Mouse (Mus musculus): ENCODE measurements around the gene Hist1h2br. TPM values are rescaled to one million over a fixed set of nuclear protein-coding genes. Genes with fewer than 3 reads are reported as not detected.

The Hist1h2br gene
- polyA plus RNA-seq, 1 experiment from 2014 or later, result 17.6 TPM

Small RNA genes within 50 kb of the gene (microRNA-seq; reads per million reads assigned to microRNA genes)
- not detected for gene Gm19658
- gene Gm44346, result not detected
- not detected for gene Gm44466

Other genes starting within 250 kb of the Hist1h2br start
- gene Olfr1362, start 219.7 kb upstream of the Hist1h2br start, polyA plus RNA-seq (2016; fragmentation: Nextera tagmentation; extraction: Ambion mirVana), result not detected in 2 replicates
- not detected in 2 replicates for gene Olfr11, start 191.2 kb upstream of the Hist1h2br start, polyA plus RNA-seq (2016; fragmentation: Nextera tagmentation; extraction: Ambion mirVana)
- not detected in 2 replicates for gene Olfr1361, start 170.4 kb upstream of the Hist1h2br start, polyA plus RNA-seq (2016; fragmentation: Nextera tagmentation; extraction: Ambion mirVana)
- gene Olfr1360, start 156.3 kb upstream of the Hist1h2br start, polyA plus RNA-seq (2016; fragmentation: Nextera tagmentation; extraction: Ambion mirVana), result not detected in 2 replicates
- gene Olfr1359, start 135.6 kb upstream of the Hist1h2br start, polyA plus RNA-seq (2016; fragmentation: Nextera tagmentation; extraction: Ambion mirVana), result not detected in 2 replicates
- 2.2 and 3.1 TPM in 2 replicates for gene Hist1h2bl, start 117.6 kb upstream of the Hist1h2br start, polyA plus RNA-seq (2016; fragmentation: Nextera tagmentation; extraction: Ambion mirVana)
- 21.4 and 30.7 TPM in 2 replicates for gene Hist1h2ai, start 117.3 kb upstream of the Hist1h2br start, polyA plus RNA-seq (2016; fragmentation: Nextera tagmentation; extraction: Ambion mirVana)
- 6.0 and 10.1 TPM in 2 replicates for gene Hist1h3h, start 116.1 kb upstream of the Hist1h2br start, polyA plus RNA-seq (2016; fragmentation: Nextera tagmentation; extraction: Ambion mirVana)
- gene Hist1h2bm, start 111.7 kb upstream of the Hist1h2br start, polyA plus RNA-seq (2016; fragmentation: Nextera tagmentation; extraction: Ambion mirVana), result 5.8 TPM in 2 replicates
- 0.97 and 1.4 TPM in 2 replicates for gene Hist1h4j, start 98.7 kb upstream of the Hist1h2br start, polyA plus RNA-seq (2016; fragmentation: Nextera tagmentation; extraction: Ambion mirVana)
- 2.9 and 3.5 TPM in 2 replicates for gene Hist1h4k, start 83.2 kb upstream of the Hist1h2br start, polyA plus RNA-seq (2016; fragmentation: Nextera tagmentation; extraction: Ambion mirVana)
- 26.9 and 43.2 TPM in 2 replicates for gene Hist1h2ak, start 79.9 kb upstream of the Hist1h2br start, polyA plus RNA-seq (2016; fragmentation: Nextera tagmentation; extraction: Ambion mirVana)
- gene Hist1h2bn, start 79.6 kb upstream of the Hist1h2br start, polyA plus RNA-seq (2016; fragmentation: Nextera tagmentation; extraction: Ambion mirVana), result 3.9 and 6.3 TPM in 2 replicates
- gene Hist1h1b, start 53.1 kb upstream of the Hist1h2br start, polyA plus RNA-seq (2016; fragmentation: Nextera tagmentation; extraction: Ambion mirVana), result 30.4 and 37.6 TPM in 2 replicates
- gene Hist1h3i, start 50.4 kb upstream of the Hist1h2br start, polyA plus RNA-seq (2016; fragmentation: Nextera tagmentation; extraction: Ambion mirVana), result 155 and 164 TPM in 2 replicates
- 6.1 and 12.2 TPM in 2 replicates for gene Hist1h2an, start 46.5 kb upstream of the Hist1h2br start, polyA plus RNA-seq (2016; fragmentation: Nextera tagmentation; extraction: Ambion mirVana)
- gene Hist1h2bp, start 46.3 kb upstream of the Hist1h2br start, polyA plus RNA-seq (2016; fragmentation: Nextera tagmentation; extraction: Ambion mirVana), result 1.9 and 2.4 TPM in 2 replicates
- 18.5 and 23.3 TPM in 2 replicates for gene Hist1h2bq, start 23.5 kb upstream of the Hist1h2br start, polyA plus RNA-seq (2016; fragmentation: Nextera tagmentation; extraction: Ambion mirVana)
- not detected in 2 replicates for gene Hist1h2ao, start 23.3 kb upstream of the Hist1h2br start, polyA plus RNA-seq (2016; fragmentation: Nextera tagmentation; extraction: Ambion mirVana)
- not detected in 2 replicates for gene Hist1h4m, start 22.0 kb upstream of the Hist1h2br start, polyA plus RNA-seq (2016; fragmentation: Nextera tagmentation; extraction: Ambion mirVana)
- gene Hist1h4n, start 1.5 kb upstream of the Hist1h2br start, polyA plus RNA-seq (2016; fragmentation: Nextera tagmentation; extraction: Ambion mirVana), result 11.5 and 17.5 TPM in 2 replicates
- 4,827 and 5,103 TPM in 2 replicates for gene Hist1h2ap, start 236 bp upstream of the Hist1h2br start, polyA plus RNA-seq (2016; fragmentation: Nextera tagmentation; extraction: Ambion mirVana)
- gene Zfp184, start 111.4 kb downstream of the Hist1h2br start, polyA plus RNA-seq (2016; fragmentation: Nextera tagmentation; extraction: Ambion mirVana), result 22.3 and 24.2 TPM in 2 replicates
- not detected in 2 replicates for gene Pom121l2, start 147.5 kb downstream of the Hist1h2br start, polyA plus RNA-seq (2016; fragmentation: Nextera tagmentation; extraction: Ambion mirVana)
- gene Prss16, start 176.0 kb downstream of the Hist1h2br start, polyA plus RNA-seq (2016; fragmentation: Nextera tagmentation; extraction: Ambion mirVana), result 0.30 TPM in 1 of 2 replicates, not detected in the other
- gene Hist1h2ah, start 201.8 kb downstream of the Hist1h2br start, polyA plus RNA-seq (2016; fragmentation: Nextera tagmentation; extraction: Ambion mirVana), result 10.1 and 11.3 TPM in 2 replicates
- gene Hist1h2bk, start 202.1 kb downstream of the Hist1h2br start, polyA plus RNA-seq (2016; fragmentation: Nextera tagmentation; extraction: Ambion mirVana), result 7.2 and 8.1 TPM in 2 replicates
- 34.4 and 38.6 TPM in 2 replicates for gene Hist1h4i, start 207.6 kb downstream of the Hist1h2br start, polyA plus RNA-seq (2016; fragmentation: Nextera tagmentation; extraction: Ambion mirVana)
- 62.2 and 69.7 TPM in 2 replicates for gene Hist1h2ag, start 209.2 kb downstream of the Hist1h2br start, polyA plus RNA-seq (2016; fragmentation: Nextera tagmentation; extraction: Ambion mirVana)
- gene Hist1h2bj, start 209.5 kb downstream of the Hist1h2br start, polyA plus RNA-seq (2016; fragmentation: Nextera tagmentation; extraction: Ambion mirVana), result 13.1 and 15.4 TPM in 2 replicates

Measured in midbrain, embryonic 12.5 days (tissue).